Mouse (Mus musculus): ENCODE data around the gene Kcnk13.
"Not testable (repeated sequence)": the region's sequence is repeated elsewhere in the genome, so short reads cannot be mapped to it uniquely, and the experiment has no call there.

GRCm38 (mm10) chr12:99971205-99971894 lies 7.1 kb downstream of the Kcnk13 start:
- not testable (repeated sequence) for TF ChIP-seq GATA1 (IDR thresholded peaks at IDR 0.05; ENCODE audit: borderline replicate concordance, low read length); TAL1 (conservative IDR thresholded peaks at IDR 0.05; ENCODE audit: low read depth, low read length); CTCF (IDR thresholded peaks at IDR 0.05; ENCODE audit: low read depth, low read length); POLR2AphosphoS5 (IDR thresholded peaks at IDR 0.05; ENCODE audit: insufficient replicate concordance, low read depth, low read length)

All from G1E (cell line).